Mouse (Mus musculus): ENCODE results near the gene Ptpn18. TPM values are rescaled to one million over a fixed set of nuclear protein-coding genes. Genes with fewer than 3 reads are reported as not detected.

Gene Ptpn18
- polyA plus RNA-seq, 1 experiment from 2014 or later, result 2.9 TPM

DNA sequence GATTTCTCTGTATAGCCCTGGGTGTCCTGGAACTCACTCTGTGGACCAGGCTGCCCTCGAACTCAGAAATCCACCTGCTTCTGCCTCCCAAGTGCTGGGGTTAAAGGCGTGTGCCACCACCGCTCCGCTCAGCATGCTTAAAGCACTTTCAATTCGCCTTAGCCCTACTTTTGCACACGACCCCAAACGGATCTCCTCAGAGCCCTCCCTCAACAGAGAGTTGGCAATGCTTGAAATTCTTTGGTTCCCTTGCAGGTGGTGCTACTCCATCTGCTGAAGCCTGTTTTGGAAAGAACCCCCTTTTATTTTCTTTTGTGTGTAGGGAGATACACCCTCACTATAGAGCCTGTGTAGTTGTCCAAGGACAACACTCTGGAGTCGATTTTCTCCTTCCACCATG, 1.1 kb upstream of the Ptpn18 start:
- no peak overlapping the region for H3K4me2 ChIP-seq (ENCODE audit: low read length)
- no peak overlapping the region for H3K4me3 ChIP-seq (ENCODE audit: low read depth, low read length)
- no peak for ATAC-seq
- WGBS, result 34% methylated on average over 8 of the region's 8 CpGs
- peaks cover 10% of the 10 kb centered on the region for H3K4me1 ChIP-seq (ENCODE audit: control insufficient read depth, insufficient read depth, low read length)
- H3K27ac ChIP-seq (ENCODE audit: low read length), result no peak overlapping the region
- H3K36me3 ChIP-seq (ENCODE audit: control insufficient read depth, insufficient read depth, low read length), result no peaks in the 10 kb centered on the region
- peaks cover 32% of the 10 kb centered on the region for H3K27me3 ChIP-seq (ENCODE audit: control insufficient read depth, insufficient read depth, low read depth, low read length)
- no peak overlapping the region for H3K9ac ChIP-seq (ENCODE audit: low read depth, low read length)
- H3K9me3 ChIP-seq (replicated peaks; ENCODE audit: control insufficient read depth, low read length, poor library complexity, severe bottlenecking), result no peaks in the 10 kb centered on the region

GRCm38 (mm10) chr1:34460061-34460441, 489 bp downstream of the Ptpn18 start:
- Histone ChIP-seq H3K4me3 (ENCODE audit: low read depth, low read length) (peak overlapping the region; percentile 45), H3K9ac (ENCODE audit: low read depth, low read length) (peak overlapping the region; percentile 23; the same call in 1 of the 2 replicates), H3K4me2 (ENCODE audit: low read length) (peak overlapping the region; percentile 99), H3K4me1 (ENCODE audit: control insufficient read depth, insufficient read depth, low read length) (peaks cover 10% of the 10 kb centered on the region), H3K27me3 (ENCODE audit: control insufficient read depth, insufficient read depth, low read depth, low read length) (peaks cover 32% of the 10 kb centered on the region), H3K36me3 (ENCODE audit: control insufficient read depth, insufficient read depth, low read length) (no peaks in the 10 kb centered on the region), H3K9me3 (replicated peaks; ENCODE audit: control insufficient read depth, low read length, poor library complexity, severe bottlenecking) (no peaks in the 10 kb centered on the region), H3K27ac (ENCODE audit: low read length) (no peak overlapping the region)
- ATAC-seq, result peak; percentile 38; the same call in 1 of the 2 replicates
- WGBS, result 3% methylated on average over 15 of the region's 15 CpGs

DNA sequence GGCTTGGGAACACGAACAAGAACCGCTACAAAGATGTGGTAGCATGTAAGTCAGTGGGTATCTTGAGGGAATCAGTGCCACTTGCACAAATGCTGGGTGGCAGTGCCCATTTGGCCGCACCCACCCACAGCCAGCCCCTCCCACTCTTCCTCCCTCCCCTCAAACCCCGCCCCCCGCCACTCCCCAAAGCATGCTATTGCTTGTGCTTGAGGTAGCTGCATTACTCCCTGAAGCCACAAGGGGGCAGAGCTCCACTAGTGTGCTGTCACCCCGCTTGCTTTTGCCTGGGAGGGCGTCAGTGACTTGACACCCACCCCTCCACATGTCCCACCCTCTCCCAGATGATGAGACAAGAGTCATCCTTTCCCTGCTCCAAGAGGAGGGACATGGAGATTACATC, 3.2 kb downstream of the Ptpn18 start:
- WGBS, result 19% methylated on average over 7 of the region's 7 CpGs

DNA sequence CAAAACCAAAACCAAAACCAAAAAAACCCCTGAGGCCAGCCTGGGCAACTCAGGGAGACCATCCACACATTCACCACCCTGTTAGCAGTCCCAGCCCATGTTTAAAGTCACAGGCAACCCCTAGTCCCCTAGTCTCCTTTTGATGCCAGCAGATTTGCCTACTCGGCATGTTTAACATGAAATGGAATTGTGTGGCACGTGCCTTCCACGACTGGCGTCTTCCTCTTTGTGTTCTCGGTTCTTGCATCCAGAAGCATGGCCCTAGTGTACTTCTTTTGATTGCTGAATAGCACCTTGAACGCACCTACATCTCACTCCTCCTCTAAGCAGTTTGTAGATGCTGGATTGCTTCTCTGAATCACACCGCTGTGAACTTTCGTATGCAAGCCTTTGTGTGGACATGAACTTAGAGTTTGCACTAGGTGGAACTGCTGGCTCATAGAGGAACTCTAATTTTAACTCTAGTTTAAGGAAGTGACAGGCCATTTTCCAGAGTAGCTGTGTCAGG, 4.8 kb downstream of the Ptpn18 start:
- ATAC-seq, result no peak
- H3K9ac ChIP-seq (ENCODE audit: low read depth, low read length), result no peak overlapping the region
- peaks cover 11% of the 10 kb centered on the region; the same call in 1 of the 2 replicates for H3K27me3 ChIP-seq (ENCODE audit: control insufficient read depth, insufficient read depth, low read depth, low read length)
- H3K36me3 ChIP-seq (ENCODE audit: control insufficient read depth, insufficient read depth, low read length), result no peaks in the 10 kb centered on the region
- 91% methylated on average over 8 of the region's 8 CpGs for WGBS
- no peak overlapping the region for H3K4me2 ChIP-seq (ENCODE audit: low read length)
- H3K4me3 ChIP-seq (ENCODE audit: low read depth, low read length), result no peak overlapping the region
- H3K4me1 ChIP-seq (ENCODE audit: control insufficient read depth, insufficient read depth, low read length), result peaks cover 10% of the 10 kb centered on the region
- H3K27ac ChIP-seq (ENCODE audit: low read length), result no peak overlapping the region
- H3K9me3 ChIP-seq (replicated peaks; ENCODE audit: control insufficient read depth, low read length, poor library complexity, severe bottlenecking), result no peaks in the 10 kb centered on the region

More for the DNA sequence above, 3.2 kb downstream of the Ptpn18 start:
- Histone ChIP-seq H3K9me3 (replicated peaks; ENCODE audit: control insufficient read depth, low read length, poor library complexity, severe bottlenecking) (no peaks in the 10 kb centered on the region), H3K27ac (ENCODE audit: low read length) (no peak overlapping the region), H3K27me3 (ENCODE audit: control insufficient read depth, insufficient read depth, low read depth, low read length) (peaks cover 24% of the 10 kb centered on the region), H3K9ac (ENCODE audit: low read depth, low read length) (no peak overlapping the region), H3K4me2 (ENCODE audit: low read length) (no peak overlapping the region), H3K36me3 (ENCODE audit: control insufficient read depth, insufficient read depth, low read length) (no peaks in the 10 kb centered on the region), H3K4me3 (ENCODE audit: low read depth, low read length) (no peak overlapping the region), H3K4me1 (ENCODE audit: control insufficient read depth, insufficient read depth, low read length) (peaks cover 12% of the 10 kb centered on the region)
- no peak for ATAC-seq

DNA sequence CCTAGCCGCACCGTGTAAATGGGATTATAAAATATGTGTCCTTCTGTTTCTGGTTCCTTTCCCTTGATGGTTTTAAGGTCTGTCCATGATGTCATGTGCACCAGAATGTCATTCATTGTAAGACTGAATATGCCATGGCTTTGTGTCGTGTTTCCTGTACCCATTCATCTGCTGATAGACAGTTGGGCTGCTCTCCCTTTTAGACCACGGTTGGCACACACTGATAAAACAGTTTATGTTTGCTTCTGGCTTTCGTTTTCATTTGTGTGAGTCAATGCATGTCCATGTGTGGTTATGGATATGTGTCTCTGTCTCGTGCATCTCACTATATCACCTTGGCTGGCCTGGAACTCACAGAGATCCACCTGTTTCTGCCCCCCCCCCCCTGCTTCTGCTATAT, 5.9 kb downstream of the Ptpn18 start:
- Histone ChIP-seq H3K36me3 (ENCODE audit: control insufficient read depth, insufficient read depth, low read length) (no peaks in the 10 kb centered on the region), H3K27ac (ENCODE audit: low read length) (no peak overlapping the region), H3K4me3 (ENCODE audit: low read depth, low read length) (no peak overlapping the region), H3K27me3 (ENCODE audit: control insufficient read depth, insufficient read depth, low read depth, low read length) (peaks cover 6% of the 10 kb centered on the region; the same call in 1 of the 2 replicates), H3K4me2 (ENCODE audit: low read length) (no peak overlapping the region), H3K9me3 (replicated peaks; ENCODE audit: control insufficient read depth, low read length, poor library complexity, severe bottlenecking) (no peaks in the 10 kb centered on the region), H3K4me1 (ENCODE audit: control insufficient read depth, insufficient read depth, low read length) (peaks cover 5% of the 10 kb centered on the region; the same call in 1 of the 2 replicates), H3K9ac (ENCODE audit: low read depth, low read length) (no peak overlapping the region)
- WGBS, result 78% methylated on average over 6 of the region's 6 CpGs
- no peak for ATAC-seq

DNA sequence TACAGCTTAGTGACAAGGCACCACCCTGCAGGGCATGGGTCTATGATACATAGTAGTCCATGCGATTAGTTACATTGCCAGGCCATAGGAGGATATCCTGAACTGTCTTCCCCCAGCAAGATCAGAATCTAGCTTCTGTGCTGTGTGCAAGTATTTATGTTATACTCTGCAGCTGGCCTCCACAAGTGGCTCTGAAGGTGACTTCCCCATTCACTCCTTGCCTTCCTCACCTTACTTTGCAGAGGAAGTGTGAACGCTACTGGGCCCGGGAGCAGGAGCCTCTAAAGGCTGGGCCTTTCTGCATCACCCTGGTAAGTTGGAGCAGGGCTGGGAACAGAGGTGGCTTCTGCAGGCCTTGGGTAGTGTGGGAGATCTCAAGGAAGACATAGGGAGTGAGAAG, 8.5 kb downstream of the Ptpn18 start:
- Histone ChIP-seq H3K36me3 (ENCODE audit: control insufficient read depth, insufficient read depth, low read length) (no peaks in the 10 kb centered on the region), H3K27me3 (ENCODE audit: control insufficient read depth, insufficient read depth, low read depth, low read length) (peaks cover 16% of the 10 kb centered on the region), H3K4me3 (ENCODE audit: low read depth, low read length) (no peak overlapping the region), H3K9me3 (replicated peaks; ENCODE audit: control insufficient read depth, low read length, poor library complexity, severe bottlenecking) (no peaks in the 10 kb centered on the region), H3K4me2 (ENCODE audit: low read length) (no peak overlapping the region), H3K4me1 (ENCODE audit: control insufficient read depth, insufficient read depth, low read length) (peaks cover 12% of the 10 kb centered on the region), H3K27ac (ENCODE audit: low read length) (0 out of 2 replicates have a peak overlapping the region, but pooled peaks have one; percentile 26), H3K9ac (ENCODE audit: low read depth, low read length) (no peak overlapping the region)
- 57% methylated on average over 3 of the region's 3 CpGs for WGBS
- ATAC-seq, result no peak

DNA sequence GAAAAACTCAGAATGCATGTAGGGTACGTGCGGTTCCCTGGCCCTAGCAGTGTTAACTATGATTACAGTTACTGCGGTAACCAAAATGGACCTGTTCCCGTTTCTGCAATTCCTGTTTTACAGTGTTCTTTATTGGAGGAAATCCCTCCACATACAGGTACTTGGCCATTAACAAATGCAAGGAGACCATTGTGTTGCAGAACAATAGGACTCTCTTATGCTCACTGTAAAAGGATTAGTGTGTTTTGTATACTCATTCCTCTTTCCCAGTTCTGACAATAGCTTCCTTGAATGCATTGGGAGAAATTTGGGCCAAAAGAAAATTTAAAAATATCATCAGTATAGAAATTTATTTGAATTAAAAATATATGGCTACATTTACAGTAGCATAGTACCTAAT, 8.9 kb downstream of the Ptpn18 start:
- Histone ChIP-seq H3K9me3 (replicated peaks; ENCODE audit: control insufficient read depth, low read length, poor library complexity, severe bottlenecking) (no peaks in the 10 kb centered on the region), H3K4me3 (ENCODE audit: low read depth, low read length) (no peak overlapping the region), H3K27ac (ENCODE audit: low read length) (no peak overlapping the region), H3K9ac (ENCODE audit: low read depth, low read length) (no peak overlapping the region), H3K4me2 (ENCODE audit: low read length) (no peak overlapping the region), H3K4me1 (ENCODE audit: control insufficient read depth, insufficient read depth, low read length) (peaks cover 14% of the 10 kb centered on the region), H3K36me3 (ENCODE audit: control insufficient read depth, insufficient read depth, low read length) (no peaks in the 10 kb centered on the region), H3K27me3 (ENCODE audit: control insufficient read depth, insufficient read depth, low read depth, low read length) (peaks cover 20% of the 10 kb centered on the region)
- ATAC-seq, result no peak
- 71% methylated on average over 4 of the region's 4 CpGs for WGBS

DNA sequence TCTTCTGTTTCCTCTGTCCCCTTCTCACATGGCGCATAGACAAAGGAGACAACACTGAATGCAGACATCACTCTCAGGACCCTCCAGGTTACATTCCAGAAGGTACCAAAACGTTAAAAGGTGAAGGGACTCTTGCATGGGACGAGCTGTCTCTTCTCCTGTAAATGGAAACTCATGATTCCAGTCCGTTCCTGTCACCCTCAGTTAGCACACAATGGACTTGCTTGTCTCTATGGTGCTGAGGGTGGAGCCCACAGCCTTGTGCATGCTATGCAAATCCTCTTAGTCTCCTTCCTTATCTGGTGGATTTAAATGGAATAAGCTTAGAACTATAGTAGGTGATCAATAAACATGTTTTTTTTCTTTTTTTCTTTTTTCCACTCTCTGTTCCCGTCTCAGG, 10.2 kb downstream of the Ptpn18 start:
- Histone ChIP-seq H3K4me2 (ENCODE audit: low read length) (no peak overlapping the region), H3K27me3 (ENCODE audit: control insufficient read depth, insufficient read depth, low read depth, low read length) (peaks cover 20% of the 10 kb centered on the region), H3K9ac (ENCODE audit: low read depth, low read length) (no peak overlapping the region), H3K27ac (ENCODE audit: low read length) (no peak overlapping the region), H3K36me3 (ENCODE audit: control insufficient read depth, insufficient read depth, low read length) (no peaks in the 10 kb centered on the region), H3K4me3 (ENCODE audit: low read depth, low read length) (no peak overlapping the region), H3K4me1 (ENCODE audit: control insufficient read depth, insufficient read depth, low read length) (peaks cover 14% of the 10 kb centered on the region), H3K9me3 (replicated peaks; ENCODE audit: control insufficient read depth, low read length, poor library complexity, severe bottlenecking) (no peaks in the 10 kb centered on the region)
- 66% methylated on average over 5 of the region's 5 CpGs for WGBS
- no peak for ATAC-seq

DNA sequence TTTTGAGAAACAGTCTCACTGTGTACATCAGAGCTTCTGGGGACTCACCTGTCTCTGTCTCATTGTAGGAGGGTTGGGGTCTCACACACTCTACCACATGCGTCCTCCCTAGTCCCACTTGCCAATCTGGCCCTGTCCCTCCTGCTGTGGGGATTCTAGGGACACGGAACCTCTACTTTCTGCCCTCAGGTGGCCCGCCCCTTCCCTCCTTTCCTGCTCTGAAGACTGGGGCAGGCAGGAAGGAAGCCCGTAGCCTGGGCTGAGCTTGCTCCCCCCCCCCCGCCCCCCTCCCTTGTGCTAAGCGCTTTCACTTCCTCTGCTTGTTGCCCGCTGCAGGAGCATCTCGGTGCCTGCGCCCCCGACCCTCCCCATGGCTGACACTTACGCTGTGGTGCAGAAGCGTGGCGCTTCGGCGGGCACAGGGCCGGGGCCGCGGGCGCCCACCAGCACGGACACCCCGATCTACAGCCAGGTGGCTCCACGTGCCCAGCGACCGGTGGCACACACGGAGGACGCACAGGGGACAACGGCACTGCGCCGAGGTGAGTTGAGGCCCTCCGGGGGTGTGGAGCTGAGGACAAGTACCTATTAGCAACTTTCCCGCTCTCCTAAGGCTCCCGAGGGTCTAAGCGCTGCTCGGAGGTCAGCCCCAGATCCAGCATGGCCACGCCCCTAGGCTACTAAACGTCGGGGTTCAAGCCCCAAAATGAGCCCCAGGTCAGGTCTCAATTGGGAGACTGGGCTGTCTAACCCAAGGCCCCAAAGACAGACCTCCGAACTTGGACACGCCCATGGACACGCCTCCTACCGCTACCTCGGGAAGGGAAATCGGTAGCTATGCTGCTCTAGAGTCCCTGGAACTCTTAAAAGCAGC, 13.1 kb downstream of the Ptpn18 start:
- no peak overlapping the region for H3K27ac ChIP-seq (ENCODE audit: low read length)
- peaks cover 20% of the 10 kb centered on the region for H3K27me3 ChIP-seq (ENCODE audit: control insufficient read depth, insufficient read depth, low read depth, low read length)

More for the DNA sequence above, 13.1 kb downstream of the Ptpn18 start:
- H3K4me2 ChIP-seq (ENCODE audit: low read length), result peak overlapping the region; percentile 98
- H3K9me3 ChIP-seq (replicated peaks; ENCODE audit: control insufficient read depth, low read length, poor library complexity, severe bottlenecking), result no peaks in the 10 kb centered on the region
- no peaks in the 10 kb centered on the region for H3K36me3 ChIP-seq (ENCODE audit: control insufficient read depth, insufficient read depth, low read length)
- 1% methylated on average over 40 of the region's 43 CpGs for WGBS
- peaks cover 12% of the 10 kb centered on the region for H3K4me1 ChIP-seq (ENCODE audit: control insufficient read depth, insufficient read depth, low read length)
- H3K9ac ChIP-seq (ENCODE audit: low read depth, low read length), result peak overlapping the region; percentile 68
- ATAC-seq, result peak; percentile 43; the same call in 1 of the 2 replicates
- peak overlapping the region; percentile 51 for H3K4me3 ChIP-seq (ENCODE audit: low read depth, low read length)

Data from midbrain, embryonic 16.5 days (tissue).